Mouse (Mus musculus): Measurements from ENCODE around the gene Aip. TPM values are rescaled to one million over a fixed set of nuclear protein-coding genes. Genes with fewer than 3 reads are reported as not detected.

Gene Aip
- polyA plus RNA-seq, 1 experiment from 2014 or later: 84.3 TPM

DNA sequence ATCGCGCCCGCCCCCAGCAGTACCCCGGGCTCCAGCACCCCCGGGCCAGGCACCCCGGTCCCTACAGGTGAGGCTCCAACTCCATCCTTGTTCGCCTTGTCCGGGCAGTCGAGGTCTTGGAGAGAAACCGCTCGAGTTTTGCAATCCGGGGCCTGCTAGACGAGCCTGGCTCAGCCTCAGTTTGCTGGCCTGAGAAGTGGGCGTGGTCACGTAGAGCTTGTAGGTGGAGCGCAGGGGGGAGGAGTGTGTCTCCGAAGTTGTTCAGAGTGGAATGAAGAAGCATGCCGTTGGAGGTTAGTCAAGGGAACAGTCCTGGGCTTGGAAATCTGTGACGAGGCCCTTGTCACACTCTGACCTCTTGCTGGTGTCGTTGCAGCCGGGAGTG is 28.2 kb downstream of the Aip start:
- Histone ChIP-seq H3K9me3 (no peaks in the 10 kb centered on the region), H3K4me2 (peak overlapping the region; percentile 80), H3K36me3 (0 out of 2 replicates have a peak, but pooled peaks cover 3% of the 10 kb centered on the region), H3K4me3 (peak overlapping the region; percentile 76), H3K27ac (replicated peaks) (peak overlapping the region; percentile 76), H3K27me3 (replicated peaks) (peaks cover 30% of the 10 kb centered on the region), H3K9ac (peak overlapping the region; percentile 79), H3K4me1 (peaks cover 49% of the 10 kb centered on the region)
- 2% methylated on average over 21 of the region's 21 CpGs for WGBS
- ATAC-seq (ENCODE audit: extremely low read depth, insufficient number of reproducible peaks, low FRiP score, low TSS enrichment): peak; percentile 48

DNA sequence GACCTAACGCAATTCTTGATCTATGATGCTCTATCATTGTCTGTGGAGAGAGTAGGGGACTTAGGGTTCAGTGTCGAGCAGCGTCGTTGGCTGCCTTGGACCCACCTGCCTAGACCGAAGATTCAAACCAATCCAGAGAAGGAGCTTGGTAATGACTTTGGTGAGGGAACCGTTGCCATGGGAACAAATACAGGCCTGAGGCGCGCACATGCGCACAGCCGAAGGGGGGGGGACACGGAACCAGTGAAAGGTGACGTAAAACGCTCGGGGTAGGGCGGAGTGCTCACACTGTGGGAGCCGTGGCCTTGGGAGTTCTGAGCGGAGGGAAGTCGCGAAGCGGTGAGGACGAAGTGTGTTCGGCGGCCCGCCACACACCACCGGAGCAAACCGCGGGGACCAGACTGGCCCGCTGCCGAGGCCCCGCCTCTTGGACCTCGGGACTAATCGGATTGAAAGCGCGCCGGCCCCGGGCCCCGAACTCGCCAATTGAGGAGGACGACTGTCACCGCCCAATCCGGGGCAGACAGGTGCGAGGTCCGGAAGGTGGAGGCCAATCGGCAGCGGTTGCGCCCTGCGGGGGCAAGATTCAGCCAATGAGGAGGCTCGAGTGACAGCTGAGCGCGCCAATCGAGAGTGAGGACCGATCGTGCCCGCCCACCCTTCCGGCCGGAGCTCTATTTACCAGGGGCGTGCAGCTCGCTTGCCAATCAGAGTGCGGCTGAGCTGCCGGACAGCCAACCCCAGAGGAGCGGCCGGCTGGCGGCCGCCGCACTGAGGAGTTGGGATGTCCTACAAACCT is 28.8 kb downstream of the Aip start, which contains the start of gene Cdk2ap2:
Cdk2ap2 (plus strand) TSS at position 541 of the 799 bp plus-strand sequence.
- Histone ChIP-seq H3K36me3 (no peaks in the 10 kb centered on the region), H3K4me1 (peaks cover 49% of the 10 kb centered on the region), H3K4me3 (peak within 1 kb of the TSS; percentile 76), H3K9me3 (no peaks in the 10 kb centered on the region), H3K4me2 (peak within 1 kb of the TSS; percentile 80), H3K27me3 (replicated peaks) (peaks cover 24% of the 10 kb centered on the region), H3K9ac (peak within 1 kb of the TSS; percentile 82), H3K27ac (replicated peaks) (peak within 1 kb of the TSS; percentile 87)
- ATAC-seq (ENCODE audit: extremely low read depth, insufficient number of reproducible peaks, low FRiP score, low TSS enrichment): peak; percentile 89
- WGBS: under 1% methylated on average over 65 of the region's 65 CpGs

DNA sequence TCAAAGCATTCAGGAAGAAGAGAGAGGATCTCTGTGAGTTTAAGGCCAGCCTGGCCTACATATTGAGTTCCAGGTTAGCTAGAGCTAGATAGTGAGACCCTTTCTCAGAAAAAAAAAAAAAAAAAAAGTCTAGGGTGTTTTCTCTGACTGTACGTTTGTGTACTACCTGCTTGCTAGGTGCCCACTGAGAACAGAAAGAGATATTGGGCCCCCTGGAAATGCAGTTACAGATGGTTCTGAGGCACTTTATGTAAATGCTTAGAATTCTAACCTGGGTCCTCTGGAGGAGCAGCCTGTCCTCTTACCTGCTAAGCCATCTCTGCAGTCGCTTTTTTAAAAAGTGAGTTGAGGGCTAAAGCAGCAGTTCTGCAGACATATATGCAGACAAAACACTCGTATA is 29.9 kb downstream of the Aip start:
- ATAC-seq (ENCODE audit: extremely low read depth, insufficient number of reproducible peaks, low FRiP score, low TSS enrichment): no peak
- Histone ChIP-seq H3K9ac (no peak overlapping the region), H3K36me3 (no peaks in the 10 kb centered on the region), H3K27ac (replicated peaks) (no peak overlapping the region), H3K4me2 (peak overlapping the region; percentile 80; the same call in 1 of the 2 replicates), H3K9me3 (no peaks in the 10 kb centered on the region), H3K4me3 (0 out of 2 replicates have a peak overlapping the region, but pooled peaks have one; percentile 76), H3K27me3 (replicated peaks) (peaks cover 13% of the 10 kb centered on the region), H3K4me1 (peaks cover 44% of the 10 kb centered on the region)
- WGBS: 60% methylated on average over 3 of the region's 3 CpGs

DNA sequence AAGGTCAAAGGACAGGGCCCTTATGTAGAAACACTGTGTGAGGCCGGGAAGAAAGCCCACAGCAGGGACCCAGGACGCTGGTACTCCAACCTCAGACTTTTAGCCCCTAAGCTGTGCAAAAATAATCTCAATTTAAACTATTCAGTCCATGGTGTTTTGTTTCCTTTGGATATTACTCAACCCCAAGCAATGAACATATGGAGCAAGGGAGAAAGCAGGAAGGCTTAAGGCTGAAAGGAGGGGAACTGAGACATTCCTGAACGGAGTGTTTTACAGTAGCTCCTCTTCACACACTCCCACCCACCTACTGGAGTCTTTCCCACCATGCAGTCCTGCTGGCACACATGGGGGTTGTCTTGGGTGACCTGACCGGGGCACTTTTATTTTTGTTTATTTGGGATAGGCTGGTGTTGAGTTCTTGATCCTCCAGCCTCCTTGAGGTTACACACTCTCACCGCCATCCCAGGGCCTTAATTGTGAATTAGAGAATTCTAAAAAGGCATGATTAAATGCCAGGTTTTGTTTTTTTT is 30.8 kb downstream of the Aip start:
- WGBS: 70% methylated on average over 5 of the region's 5 CpGs
- Histone ChIP-seq H3K27ac (replicated peaks) (no peak overlapping the region), H3K9me3 (no peaks in the 10 kb centered on the region), H3K27me3 (replicated peaks) (peaks cover 6% of the 10 kb centered on the region; the same call in 1 of the 2 replicates), H3K4me2 (no peak overlapping the region), H3K4me3 (no peak overlapping the region), H3K9ac (no peak overlapping the region), H3K4me1 (peaks cover 34% of the 10 kb centered on the region), H3K36me3 (no peaks in the 10 kb centered on the region)
- no peak for ATAC-seq (ENCODE audit: extremely low read depth, insufficient number of reproducible peaks, low FRiP score, low TSS enrichment)

DNA sequence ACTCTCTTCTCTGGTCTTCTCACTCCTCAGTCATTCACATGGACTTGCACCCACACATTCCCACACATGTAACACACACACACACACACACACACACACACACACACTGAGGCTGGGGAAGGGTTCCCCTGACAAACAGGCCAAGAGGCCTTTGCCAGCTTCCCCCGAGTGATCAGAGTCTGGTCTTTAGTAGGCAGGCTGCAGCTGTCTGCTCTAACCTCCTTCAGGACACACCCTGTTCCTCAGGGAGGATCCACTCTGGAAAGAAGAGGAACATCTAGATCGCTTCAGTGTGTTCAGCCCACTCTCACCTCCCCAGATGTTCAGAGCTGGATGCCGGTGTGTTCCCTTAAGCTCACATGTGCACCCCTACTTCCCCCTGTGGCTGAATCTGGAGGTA is 31.3 kb downstream of the Aip start:
- no peak for ATAC-seq (ENCODE audit: extremely low read depth, insufficient number of reproducible peaks, low FRiP score, low TSS enrichment)
- Histone ChIP-seq H3K36me3 (no peaks in the 10 kb centered on the region), H3K9me3 (no peaks in the 10 kb centered on the region), H3K27ac (replicated peaks) (no peak overlapping the region), H3K9ac (no peak overlapping the region), H3K4me3 (no peak overlapping the region), H3K4me1 (peaks cover 29% of the 10 kb centered on the region), H3K4me2 (no peak overlapping the region), H3K27me3 (replicated peaks) (peaks cover 10% of the 10 kb centered on the region)
- 78% methylated on average over 3 of the region's 3 CpGs for WGBS

DNA sequence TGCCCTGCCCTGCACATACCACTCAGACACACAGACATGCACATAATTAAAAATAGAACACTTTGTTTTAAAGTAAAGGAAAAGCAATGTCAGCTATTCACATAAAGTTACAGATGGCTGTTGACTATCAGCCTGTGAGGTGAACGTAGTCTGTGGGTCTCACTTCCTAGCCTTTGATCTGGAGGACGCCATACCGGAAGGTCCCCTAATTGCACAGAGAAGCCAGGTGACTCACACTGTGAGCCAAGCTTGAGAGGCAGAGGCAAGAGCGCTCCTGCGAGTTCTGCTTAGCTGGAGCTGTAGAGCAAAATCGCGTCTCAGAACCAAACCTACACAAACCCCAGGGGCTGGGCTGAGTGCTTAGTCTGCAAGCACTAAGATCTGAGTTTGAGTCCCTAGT is 31.9 kb downstream of the Aip start:
- Histone ChIP-seq H3K4me3 (no peak overlapping the region), H3K27ac (replicated peaks) (no peak overlapping the region), H3K4me2 (no peak overlapping the region), H3K9me3 (no peaks in the 10 kb centered on the region), H3K27me3 (replicated peaks) (peaks cover 16% of the 10 kb centered on the region), H3K4me1 (peaks cover 24% of the 10 kb centered on the region), H3K36me3 (no peaks in the 10 kb centered on the region), H3K9ac (no peak overlapping the region)
- 66% methylated on average over 7 of the region's 7 CpGs for WGBS
- no peak for ATAC-seq (ENCODE audit: extremely low read depth, insufficient number of reproducible peaks, low FRiP score, low TSS enrichment)

DNA sequence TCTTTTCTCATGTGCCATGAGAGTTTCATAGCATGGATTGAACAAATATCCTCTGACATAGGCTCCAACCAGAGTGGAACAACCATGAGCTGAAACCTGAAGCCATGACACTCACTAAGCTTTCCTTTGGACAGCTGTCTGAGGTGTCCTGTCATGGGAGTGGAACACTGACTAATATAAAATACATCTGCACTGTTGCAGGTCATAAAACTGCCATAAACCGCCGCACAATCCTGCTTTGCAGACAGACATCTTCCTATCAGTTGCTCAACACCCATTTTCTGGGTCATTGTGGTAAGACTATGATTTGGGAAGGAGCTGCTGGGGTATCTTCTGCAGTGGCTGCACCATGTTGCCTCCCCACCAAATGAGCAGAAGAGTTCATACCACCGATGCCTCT is 32.9 kb downstream of the Aip start:
- no peak overlapping the region for H3K27ac ChIP-seq (replicated peaks)
- H3K9ac ChIP-seq: no peak overlapping the region
- 79% methylated on average over 3 of the region's 3 CpGs for WGBS
- peaks cover 23% of the 10 kb centered on the region for H3K27me3 ChIP-seq (replicated peaks)
- no peak for ATAC-seq (ENCODE audit: extremely low read depth, insufficient number of reproducible peaks, low FRiP score, low TSS enrichment)
- H3K36me3 ChIP-seq: no peaks in the 10 kb centered on the region
- H3K4me2 ChIP-seq: no peak overlapping the region
- peaks cover 16% of the 10 kb centered on the region for H3K4me1 ChIP-seq
- no peak overlapping the region for H3K4me3 ChIP-seq
- no peaks in the 10 kb centered on the region for H3K9me3 ChIP-seq

DNA sequence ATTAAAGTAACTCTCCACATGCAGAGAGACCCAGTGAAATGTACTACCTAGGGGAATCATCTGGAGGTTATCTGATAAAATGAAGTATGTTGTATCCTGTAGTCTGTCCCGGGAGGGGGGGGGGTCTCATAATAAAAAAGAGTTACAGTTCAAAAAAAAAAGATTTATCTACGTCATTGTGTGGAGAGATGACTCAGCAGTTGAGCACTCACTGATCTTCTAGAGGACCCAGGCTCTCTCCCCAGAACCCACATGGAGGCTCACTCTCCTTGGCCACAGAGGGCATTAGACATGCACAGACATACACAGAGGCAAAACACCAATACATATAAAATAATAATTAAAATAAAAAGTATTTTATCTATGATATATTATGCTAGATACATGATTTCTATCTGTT is 34.3 kb downstream of the Aip start:
- no peaks in the 10 kb centered on the region for H3K9me3 ChIP-seq
- H3K4me2 ChIP-seq: no peak overlapping the region
- H3K4me3 ChIP-seq: no peak overlapping the region
- H3K27ac ChIP-seq (replicated peaks): no peak overlapping the region
- ATAC-seq (ENCODE audit: extremely low read depth, insufficient number of reproducible peaks, low FRiP score, low TSS enrichment): no peak
- H3K4me1 ChIP-seq: peaks cover 15% of the 10 kb centered on the region
- peaks cover 23% of the 10 kb centered on the region for H3K27me3 ChIP-seq (replicated peaks)
- H3K36me3 ChIP-seq: no peaks in the 10 kb centered on the region
- no peak overlapping the region for H3K9ac ChIP-seq
- WGBS: 47% methylated on average over 2 of the region's 2 CpGs

DNA sequence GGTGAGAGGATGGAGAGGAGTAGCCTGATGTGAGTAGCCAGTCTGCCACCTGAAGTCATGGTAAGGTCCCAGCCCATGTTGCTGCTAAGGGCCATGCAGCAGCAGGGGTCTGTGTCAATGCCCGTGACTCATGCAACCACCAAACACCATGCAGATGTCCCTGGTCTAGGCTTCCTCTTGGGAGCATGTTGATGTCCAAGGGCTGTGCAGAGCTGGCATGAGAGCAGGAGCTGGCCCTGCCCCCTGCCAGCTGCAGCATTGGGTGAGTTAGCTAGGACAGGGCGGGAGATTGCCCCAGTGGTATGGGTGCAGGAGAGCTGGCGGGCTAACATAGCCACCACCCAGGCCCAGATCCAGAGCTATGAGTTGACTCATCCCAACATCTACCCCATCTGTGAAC is 35.2 kb downstream of the Aip start:
- H3K9ac ChIP-seq: no peak overlapping the region
- H3K4me1 ChIP-seq: peaks cover 10% of the 10 kb centered on the region
- H3K4me3 ChIP-seq: no peak overlapping the region
- peaks cover 31% of the 10 kb centered on the region for H3K27me3 ChIP-seq (replicated peaks)
- no peaks in the 10 kb centered on the region for H3K9me3 ChIP-seq
- H3K4me2 ChIP-seq: no peak overlapping the region
- H3K36me3 ChIP-seq: no peaks in the 10 kb centered on the region
- no peak for ATAC-seq (ENCODE audit: extremely low read depth, insufficient number of reproducible peaks, low FRiP score, low TSS enrichment)
- WGBS: 72% methylated on average over 3 of the region's 3 CpGs
- H3K27ac ChIP-seq (replicated peaks): no peak overlapping the region

DNA sequence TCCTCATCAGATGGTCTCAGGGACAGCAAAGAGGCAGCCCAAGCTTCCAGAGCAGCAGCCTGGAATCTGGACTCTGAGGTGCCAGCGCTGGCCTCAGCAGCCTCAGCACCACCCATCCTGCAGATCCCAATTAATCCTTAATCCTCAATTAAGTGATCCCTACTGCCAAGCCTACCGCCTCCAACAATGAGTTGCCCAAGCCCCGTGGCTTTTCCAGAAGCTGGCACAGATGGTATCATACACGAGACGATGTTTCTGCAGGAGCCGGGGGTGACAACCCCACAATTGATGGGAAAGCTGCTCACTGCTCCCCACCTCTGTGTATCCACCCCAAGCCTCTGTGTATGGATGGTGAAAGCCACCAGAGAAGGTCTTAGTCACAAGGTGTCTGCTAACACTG is 36.5 kb downstream of the Aip start:
- no peaks in the 10 kb centered on the region for H3K36me3 ChIP-seq
- peaks cover 10% of the 10 kb centered on the region for H3K4me1 ChIP-seq
- H3K4me2 ChIP-seq: no peak overlapping the region
- no peak overlapping the region for H3K4me3 ChIP-seq
- no peaks in the 10 kb centered on the region for H3K9me3 ChIP-seq
- no peak for ATAC-seq (ENCODE audit: extremely low read depth, insufficient number of reproducible peaks, low FRiP score, low TSS enrichment)
- H3K27ac ChIP-seq (replicated peaks): no peak overlapping the region
- no peak overlapping the region for H3K9ac ChIP-seq
- WGBS: 72% methylated on average over 6 of the region's 6 CpGs
- H3K27me3 ChIP-seq (replicated peaks): peaks cover 42% of the 10 kb centered on the region

DNA sequence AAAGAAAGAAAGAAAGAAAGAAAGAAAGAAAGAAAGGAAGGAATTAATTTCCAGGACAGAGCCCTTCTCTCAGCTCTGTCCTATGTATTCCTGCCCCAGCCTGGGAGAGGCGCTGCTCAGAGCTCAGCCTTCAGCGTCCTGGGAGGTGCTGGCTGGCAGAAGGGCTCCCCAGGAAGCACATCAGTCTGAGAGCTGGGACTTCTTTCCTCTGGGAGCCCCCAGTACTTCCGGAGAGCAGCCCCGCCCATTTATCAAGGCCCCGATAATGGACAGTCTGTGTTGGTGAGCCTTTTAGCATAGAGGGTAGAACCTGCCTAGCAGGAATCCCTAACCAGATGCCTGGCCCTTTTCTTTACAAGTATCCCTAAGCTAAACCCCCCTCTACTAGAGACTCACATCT is 37.5 kb downstream of the Aip start:
- Histone ChIP-seq H3K4me3 (no peak overlapping the region), H3K9ac (no peak overlapping the region), H3K4me2 (no peak overlapping the region), H3K9me3 (no peaks in the 10 kb centered on the region), H3K27ac (replicated peaks) (no peak overlapping the region), H3K36me3 (no peaks in the 10 kb centered on the region), H3K27me3 (replicated peaks) (peaks cover 52% of the 10 kb centered on the region), H3K4me1 (peaks cover 13% of the 10 kb centered on the region)
- 47% methylated on average over 5 of the region's 5 CpGs for WGBS
- no peak for ATAC-seq (ENCODE audit: extremely low read depth, insufficient number of reproducible peaks, low FRiP score, low TSS enrichment)

DNA sequence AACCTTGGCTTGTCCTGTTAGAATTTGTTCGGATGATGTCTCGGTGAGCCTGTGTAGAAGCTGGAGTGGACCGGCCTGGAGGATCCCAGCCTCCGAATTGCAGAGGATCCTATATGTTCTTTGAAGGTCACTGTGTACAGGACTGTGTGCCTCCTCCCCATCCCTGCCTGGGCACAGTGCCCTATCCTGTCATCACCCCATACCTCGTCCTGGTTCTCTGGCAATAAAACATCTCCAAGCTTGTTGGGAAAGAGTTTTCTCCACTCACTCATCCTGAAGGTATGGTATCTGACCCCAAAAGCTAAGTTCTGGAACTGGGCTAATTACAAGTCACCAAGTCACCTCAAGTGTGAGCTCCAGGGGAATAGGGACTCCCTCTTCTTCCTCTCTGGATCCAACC is 38.6 kb downstream of the Aip start:
- Histone ChIP-seq H3K27me3 (replicated peaks) (peaks cover 57% of the 10 kb centered on the region), H3K4me1 (peaks cover 13% of the 10 kb centered on the region), H3K4me2 (no peak overlapping the region), H3K27ac (replicated peaks) (0 out of 2 replicates have a peak overlapping the region, but pooled peaks have one; percentile 2), H3K4me3 (no peak overlapping the region), H3K9me3 (no peaks in the 10 kb centered on the region), H3K9ac (no peak overlapping the region), H3K36me3 (no peaks in the 10 kb centered on the region)
- ATAC-seq (ENCODE audit: extremely low read depth, insufficient number of reproducible peaks, low FRiP score, low TSS enrichment): no peak
- WGBS: 66% methylated on average over 5 of the region's 5 CpGs

All from heart, embryonic 13.5 days (tissue).